Mouse (Mus musculus): ENCODE measurements around the gene Vmn1r202. TPM values are rescaled to one million over a fixed set of nuclear protein-coding genes. Genes with fewer than 3 reads are reported as not detected.
"Not testable (repeated sequence)": the region's sequence is repeated elsewhere in the genome, so short reads cannot be mapped to it uniquely, and the experiment has no call there.

The Vmn1r202 gene
- under 1 TPM in 1 of 2 experiments, not detected in 1; 0.07 TPM for total RNA-seq (2021)

- no peak for DNase-seq (ENCODE audit: extremely low spot score in 1 of 2, low spot score in 1 of 2)
Observed at GRCm38 (mm10) chr13:22505281-22505680, at the start of gene Vmn1r202. Gene Vmn1r202, minus strand, starts transcription at chr13:22505381.

- not testable (repeated sequence) for DNase-seq (ENCODE audit: extremely low spot score in 1 of 2, low spot score in 1 of 2)
Observed at GRCm38 (mm10) chr13:22552898-22553297, 47.7 kb upstream of the Vmn1r202 start, which contains the start of gene Vmn1r204. Gene Vmn1r204, plus strand, starts transcription at chr13:22553198.

- no peak for DNase-seq (ENCODE audit: extremely low spot score in 1 of 2, low spot score in 1 of 2)
Observed at GRCm38 (mm10) chr13:22517814-22518213, 12.6 kb upstream of the Vmn1r202 start, which contains the start of gene Vmn1r203. Gene Vmn1r203, plus strand, starts transcription at chr13:22518114.

GRCm38 (mm10) chr13:22502431-22502830 lies 2.8 kb downstream of the Vmn1r202 start:
- DNase-seq (ENCODE audit: extremely low spot score in 1 of 2, low spot score in 1 of 2), result no peak

- no peak for DNase-seq (ENCODE audit: extremely low spot score in 1 of 2, low spot score in 1 of 2)
Observed at GRCm38 (mm10) chr13:22471623-22472022, 33.6 kb downstream of the Vmn1r202 start, which contains the start of gene Vmn1r201. Gene Vmn1r201, plus strand, starts transcription at chr13:22471923.

- no peak for DNase-seq (ENCODE audit: extremely low spot score in 1 of 2, low spot score in 1 of 2)
Observed at GRCm38 (mm10) chr13:22455145-22455544, 50.0 kb downstream of the Vmn1r202 start.

Other genes starting within 250 kb of the Vmn1r202 start
- not detected for gene Vmn1r195, start 234.9 kb downstream of the Vmn1r202 start, total RNA-seq (2021)
- not detected for gene Vmn1r196, start 215.5 kb downstream of the Vmn1r202 start, total RNA-seq (2021)
- gene Vmn1r197, start 180.8 kb downstream of the Vmn1r202 start, total RNA-seq (2021), result not detected
- gene Vmn1r198, start 155.0 kb downstream of the Vmn1r202 start, total RNA-seq (2021), result not detected
- not detected for gene Vmn1r199, start 125.6 kb downstream of the Vmn1r202 start, total RNA-seq (2021)
- gene Vmn1r200, start 115.0 kb downstream of the Vmn1r202 start, total RNA-seq (2021), result not detected
- gene Vmn1r201, start 33.5 kb downstream of the Vmn1r202 start, total RNA-seq (2021), result not detected
- gene Vmn1r203, start 12.7 kb upstream of the Vmn1r202 start, total RNA-seq (2021), result not detected
- not detected for gene Vmn1r204, start 47.8 kb upstream of the Vmn1r202 start, total RNA-seq (2021)
- not detected for gene Vmn1r205, start 87.6 kb upstream of the Vmn1r202 start, total RNA-seq (2021)
- not detected for gene Vmn1r206, start 118.9 kb upstream of the Vmn1r202 start, total RNA-seq (2021)
- under 1 TPM; 0.14 to 0.17 TPM for gene Vmn1r207-ps, start 224.2 kb upstream of the Vmn1r202 start, total RNA-seq (2021)

All from layer of hippocampus, postnatal 25 days (tissue).